Mouse (Mus musculus): ENCODE results near the gene Slc29a2.
A peak's percentile ranks its signal among the peaks of the same experiment; 100 is the strongest.
"Not testable (repeated sequence)": the region's sequence is repeated elsewhere in the genome, so short reads cannot be mapped to it uniquely, and the experiment has no call there.

Slc29a2 gene

DNA sequence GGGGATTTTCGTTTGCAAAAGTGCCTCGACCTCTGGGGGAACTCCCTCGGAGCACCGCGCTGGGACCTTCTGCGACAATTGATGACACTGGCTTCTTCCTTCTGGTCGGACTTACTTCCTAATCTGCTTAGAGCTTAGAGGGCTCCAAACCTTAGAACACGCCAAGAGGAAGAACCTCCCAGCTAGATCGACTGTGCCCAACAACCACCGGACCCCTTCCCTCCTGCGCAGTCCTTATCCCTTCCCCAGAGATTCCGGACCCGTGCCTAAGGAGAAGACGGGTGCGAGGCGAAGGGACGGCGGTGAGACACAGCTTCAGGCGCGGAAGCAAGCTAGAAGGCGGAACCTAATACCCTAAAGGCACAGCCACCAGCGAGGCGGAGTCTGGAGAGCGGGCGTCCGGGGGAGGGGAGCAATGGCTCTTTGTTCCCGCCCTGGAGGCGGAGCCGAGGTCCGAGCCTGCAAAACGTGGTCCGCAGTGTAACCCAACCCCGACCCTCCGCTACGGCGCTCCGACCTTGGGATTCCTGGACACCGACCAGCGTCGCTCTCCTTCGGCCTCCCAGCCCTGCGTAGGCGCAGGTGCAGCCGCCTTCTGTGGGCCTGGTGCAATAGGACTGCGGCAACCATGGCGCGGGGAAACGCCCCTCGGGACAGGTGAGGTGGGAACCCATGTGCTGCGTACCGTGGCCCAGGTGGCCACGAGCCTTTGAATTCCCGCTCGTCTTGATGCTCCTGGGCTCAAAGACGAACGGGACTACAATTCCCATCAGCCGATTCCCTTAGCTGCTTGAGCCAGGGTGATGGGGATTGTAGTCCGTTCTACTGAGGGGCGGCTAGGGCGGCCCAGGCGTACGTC lies at the start of gene Slc29a2:
Gene Slc29a2, plus strand, starts transcription at position 240 of the 859 bp plus-strand sequence.
- DNase-seq (ENCODE audit: low spot score), result peak; percentile 79

GRCm38 (mm10) chr19:4981767-4982166 lies 41.9 kb upstream of the Slc29a2 start:
- no peak for DNase-seq (ENCODE audit: low spot score)

DNA sequence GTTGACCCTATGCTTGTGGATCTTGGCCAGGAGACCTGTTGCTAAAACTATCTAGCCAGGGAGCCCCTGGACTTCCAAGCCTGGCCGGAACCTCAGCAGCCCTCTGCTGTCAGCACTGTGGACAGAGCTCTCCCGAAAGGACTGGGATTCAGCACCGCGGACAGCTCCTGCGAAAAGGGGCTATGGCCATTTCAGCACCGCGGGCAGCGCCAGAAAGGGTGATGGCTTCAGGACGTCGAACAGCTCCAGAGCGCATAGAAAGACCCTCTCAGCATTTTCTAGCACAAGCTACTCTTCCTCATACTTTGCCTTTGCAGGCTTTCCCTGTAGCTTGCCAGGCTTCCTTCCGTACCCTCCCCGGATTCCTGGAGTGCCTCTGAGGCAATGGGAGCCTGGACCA lies 34.6 kb upstream of the Slc29a2 start:
- peak; percentile 99 for DNase-seq (ENCODE audit: low spot score)

DNA sequence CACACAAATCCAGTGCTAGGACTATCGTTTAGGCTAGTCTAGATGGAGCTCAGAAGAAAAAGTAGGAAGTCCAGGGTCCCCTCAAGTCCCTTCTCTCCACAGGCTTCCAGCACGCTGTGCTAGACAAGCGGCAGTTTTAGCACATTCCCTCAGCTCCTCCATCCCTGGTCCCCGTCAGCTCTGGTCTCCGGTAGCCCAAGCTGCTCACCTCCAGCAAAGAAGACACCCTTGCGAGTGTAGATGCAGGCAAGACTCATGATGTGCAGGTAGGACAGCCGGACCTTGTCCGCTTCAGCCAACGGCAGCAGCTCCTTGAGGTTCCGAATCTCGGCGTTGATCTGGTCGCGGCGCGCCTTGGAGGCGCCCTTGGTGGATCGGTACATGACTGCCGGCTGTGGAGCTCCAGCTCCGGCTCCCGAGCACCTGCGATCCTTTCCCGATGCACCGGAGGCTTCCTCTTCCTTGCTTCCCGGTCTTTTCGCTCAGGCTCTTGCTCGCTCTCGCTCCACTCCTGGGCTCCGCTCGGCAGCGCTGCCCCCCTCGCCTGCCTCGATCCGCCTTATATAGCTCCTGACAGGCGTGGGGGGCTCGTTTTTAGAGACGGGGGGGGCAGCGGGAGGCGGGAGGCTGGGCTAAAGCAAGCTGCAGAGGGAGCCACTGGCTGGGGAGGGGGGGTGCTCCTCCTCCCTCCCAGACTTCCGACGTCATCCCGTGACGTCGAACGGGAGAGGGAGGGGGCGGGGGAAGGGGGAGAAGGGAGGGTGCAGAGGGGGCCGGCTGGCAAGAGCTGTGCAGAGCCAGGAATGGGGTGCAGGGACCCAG lies 34.0 kb upstream of the Slc29a2 start:
- DNase-seq (ENCODE audit: low spot score), result no peak

GRCm38 (mm10) chr19:4990256-4990625 lies 33.4 kb upstream of the Slc29a2 start, which contains the start of gene Npas4:
Gene Npas4 (minus strand): TSS chr19:4990316.
- no peak for DNase-seq (ENCODE audit: low spot score)

- no peak for DNase-seq (ENCODE audit: low spot score)
Measured at GRCm38 (mm10) chr19:4990716-4991115, 32.9 kb upstream of the Slc29a2 start.

- no peak for DNase-seq (ENCODE audit: low spot score)
Measured at GRCm38 (mm10) chr19:4992371-4992770, 31.3 kb upstream of the Slc29a2 start.

GRCm38 (mm10) chr19:4992904-4993303 lies 30.8 kb upstream of the Slc29a2 start:
- DNase-seq (ENCODE audit: low spot score), result no peak

DNA sequence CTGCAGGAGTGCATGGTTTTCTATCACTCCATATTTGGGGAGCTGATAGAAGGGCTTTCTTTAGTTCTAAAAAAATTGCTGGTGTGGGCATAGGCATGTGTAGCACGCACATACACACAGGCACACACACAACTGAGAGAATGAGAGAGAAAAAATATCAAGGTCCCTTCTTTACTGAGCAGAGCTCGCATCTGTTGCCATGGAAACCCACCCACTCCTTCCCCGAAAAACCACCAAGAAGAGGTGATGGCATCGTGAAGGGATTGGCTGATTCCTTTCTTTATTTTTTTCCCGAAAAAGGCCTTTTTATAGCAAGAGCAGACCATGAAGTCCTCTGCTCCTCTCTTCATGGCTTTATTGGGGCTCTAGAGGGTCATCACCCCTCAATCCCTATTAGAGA lies 29.6 kb upstream of the Slc29a2 start:
- DNase-seq (ENCODE audit: low spot score), result no peak

DNA sequence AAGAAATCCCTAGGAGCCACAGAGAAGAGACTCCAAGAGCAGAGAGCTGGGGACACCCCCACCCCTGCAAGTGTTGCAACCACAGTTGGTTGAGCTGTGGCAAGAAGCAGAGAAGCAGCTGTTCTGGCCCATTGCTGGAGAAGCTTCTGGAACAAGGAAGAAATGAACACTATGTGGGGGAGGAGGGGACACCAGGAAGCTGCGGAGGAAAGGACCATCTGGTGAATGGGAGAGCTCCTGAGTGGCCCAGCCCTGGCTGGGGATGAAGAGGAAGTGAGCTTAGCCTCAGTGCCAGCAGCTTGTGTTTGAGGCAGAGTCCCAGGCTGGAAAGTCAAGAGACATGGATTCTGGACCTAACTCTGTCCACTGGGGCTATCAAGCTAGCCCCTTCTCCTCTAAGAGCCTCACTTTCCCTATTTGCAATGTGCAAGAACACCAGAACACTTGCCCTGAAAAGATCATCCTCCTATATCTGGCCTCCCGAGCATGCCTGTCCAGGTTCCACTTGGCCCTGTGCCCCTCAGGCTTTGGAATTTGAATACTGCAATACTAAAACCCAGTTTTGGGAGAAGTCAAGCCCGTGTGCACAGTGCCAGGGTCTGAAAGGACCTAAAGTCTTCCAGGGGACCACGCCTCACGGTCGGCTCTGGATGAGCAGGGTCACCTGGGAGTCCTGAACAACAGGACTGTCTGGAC lies 24.1 kb upstream of the Slc29a2 start:
- DNase-seq (ENCODE audit: low spot score), result no peak

GRCm38 (mm10) chr19:5001666-5002406 lies 21.8 kb upstream of the Slc29a2 start:
- peak; percentile 46 for DNase-seq (ENCODE audit: low spot score)

GRCm38 (mm10) chr19:5003644-5004043 lies 20.0 kb upstream of the Slc29a2 start:
- not testable (repeated sequence) for DNase-seq (ENCODE audit: low spot score)

DNA sequence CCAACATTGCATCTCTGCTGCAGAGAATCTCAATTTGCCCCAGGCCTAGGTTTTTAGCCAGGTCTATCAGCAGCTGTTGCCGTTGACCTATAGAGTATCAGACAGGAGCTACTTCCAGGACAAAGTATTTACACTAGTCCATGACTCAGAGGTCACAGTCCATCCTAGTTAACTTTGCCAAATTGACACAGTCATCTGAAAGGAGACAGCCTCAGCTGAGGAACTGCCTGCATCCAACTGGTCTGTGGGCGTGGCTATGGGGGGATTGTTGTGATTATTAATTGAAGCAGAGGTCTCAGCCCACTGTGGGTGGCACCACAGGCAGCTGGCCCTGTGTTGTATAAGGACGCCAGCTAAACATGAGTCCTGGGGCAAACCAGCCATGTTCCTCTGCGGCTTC lies 18.7 kb upstream of the Slc29a2 start:
- DNase-seq (ENCODE audit: low spot score), result no peak

GRCm38 (mm10) chr19:5013138-5013537 lies 10.5 kb upstream of the Slc29a2 start:
- DNase-seq (ENCODE audit: low spot score), result no peak

DNA sequence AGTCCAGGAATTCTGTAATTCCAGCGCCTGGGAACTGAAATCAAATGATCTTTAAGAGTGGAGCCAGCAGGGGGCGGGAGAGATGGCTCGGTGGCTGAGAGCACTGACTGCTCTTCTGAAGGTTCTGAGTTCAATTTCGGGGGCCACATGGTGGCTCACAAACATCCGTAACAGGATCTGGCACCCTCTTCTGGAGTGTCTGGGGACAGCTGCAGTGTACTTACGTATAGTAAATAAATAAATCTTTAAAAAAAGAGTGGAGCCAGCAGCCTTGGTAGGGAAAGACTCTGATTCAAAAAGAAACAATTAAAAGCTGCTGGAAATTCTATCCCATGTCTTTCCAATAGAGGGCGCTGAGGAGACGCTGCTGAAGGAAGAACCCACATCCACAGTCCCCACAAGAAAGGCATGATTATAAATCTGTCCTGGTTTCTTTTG lies 8.7 kb upstream of the Slc29a2 start:
- no peak for DNase-seq (ENCODE audit: low spot score)

- DNase-seq (ENCODE audit: low spot score), result no peak
Measured at GRCm38 (mm10) chr19:5016221-5016742, 7.4 kb upstream of the Slc29a2 start.

- no peak for DNase-seq (ENCODE audit: low spot score)
Measured at GRCm38 (mm10) chr19:5016782-5017181, 6.9 kb upstream of the Slc29a2 start.

DNA sequence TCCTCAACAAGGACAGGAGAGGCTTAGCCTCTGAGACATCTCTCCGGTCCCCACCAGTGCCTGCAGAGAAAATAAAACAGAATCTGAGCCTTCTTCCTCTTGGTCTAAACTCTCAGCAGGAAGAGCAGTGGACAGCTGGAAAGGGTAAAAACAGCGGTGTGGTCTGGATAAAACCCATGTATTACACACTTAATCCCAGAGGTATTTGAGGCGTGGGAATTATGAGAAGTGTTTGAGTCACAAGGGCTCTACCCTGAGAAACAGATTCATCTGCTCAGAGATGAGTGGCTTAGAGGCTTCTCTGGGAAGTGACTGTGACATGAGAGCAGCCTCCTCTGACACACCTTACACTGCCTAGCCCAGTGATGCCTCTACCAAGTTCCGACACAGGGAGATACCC lies 6.0 kb upstream of the Slc29a2 start:
- DNase-seq (ENCODE audit: low spot score), result no peak

DNA sequence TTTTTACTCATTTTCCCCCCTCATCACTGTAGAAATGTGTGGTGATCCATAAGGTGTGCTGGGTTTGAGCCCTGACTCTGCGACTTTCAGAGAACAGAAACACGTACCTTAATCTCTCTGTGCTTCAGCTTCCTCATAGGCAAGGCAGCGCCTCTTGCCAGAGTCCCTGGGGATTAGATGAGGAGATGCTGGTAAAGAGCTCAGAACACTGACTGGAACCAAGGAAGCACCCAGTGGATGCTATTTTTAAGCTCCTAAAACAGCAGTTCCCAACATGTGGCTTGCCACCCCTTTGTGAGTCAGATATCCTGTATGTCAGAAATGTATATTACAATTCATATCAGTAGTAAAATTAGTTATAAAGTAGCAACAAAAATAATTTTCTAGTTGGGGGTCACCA lies 5.5 kb upstream of the Slc29a2 start:
- DNase-seq (ENCODE audit: low spot score), result no peak

DNA sequence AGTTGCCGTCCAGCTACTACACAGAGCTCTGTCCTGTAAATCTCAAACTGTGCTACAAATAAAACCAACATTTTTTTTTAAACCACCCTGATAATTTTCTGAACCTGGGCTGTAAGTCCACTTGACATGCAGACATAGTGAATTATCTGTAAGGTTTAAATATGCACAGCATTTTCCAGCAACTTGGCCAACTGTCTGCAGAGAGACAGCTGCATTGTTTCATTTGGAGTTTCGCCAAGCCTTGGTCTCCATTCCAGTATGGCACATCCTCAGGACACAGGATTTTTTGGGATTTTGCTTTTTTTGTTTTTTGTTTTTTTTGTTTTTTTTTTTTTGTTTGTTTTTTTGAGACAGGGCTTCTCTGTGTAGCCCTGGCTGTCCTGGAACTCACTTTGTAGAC lies 2.2 kb upstream of the Slc29a2 start:
- DNase-seq (ENCODE audit: low spot score), result no peak

- no peak for DNase-seq (ENCODE audit: low spot score)
Measured at GRCm38 (mm10) chr19:5026111-5026510, 2.5 kb downstream of the Slc29a2 start.
